Mouse (Mus musculus): ENCODE results near the gene Pik3cd. TPM values are rescaled to one million over a fixed set of nuclear protein-coding genes. Genes with fewer than 3 reads are reported as not detected.

The Pik3cd gene
- polyA plus RNA-seq, 1 experiment from 2014 or later = 14.2 TPM

DNA sequence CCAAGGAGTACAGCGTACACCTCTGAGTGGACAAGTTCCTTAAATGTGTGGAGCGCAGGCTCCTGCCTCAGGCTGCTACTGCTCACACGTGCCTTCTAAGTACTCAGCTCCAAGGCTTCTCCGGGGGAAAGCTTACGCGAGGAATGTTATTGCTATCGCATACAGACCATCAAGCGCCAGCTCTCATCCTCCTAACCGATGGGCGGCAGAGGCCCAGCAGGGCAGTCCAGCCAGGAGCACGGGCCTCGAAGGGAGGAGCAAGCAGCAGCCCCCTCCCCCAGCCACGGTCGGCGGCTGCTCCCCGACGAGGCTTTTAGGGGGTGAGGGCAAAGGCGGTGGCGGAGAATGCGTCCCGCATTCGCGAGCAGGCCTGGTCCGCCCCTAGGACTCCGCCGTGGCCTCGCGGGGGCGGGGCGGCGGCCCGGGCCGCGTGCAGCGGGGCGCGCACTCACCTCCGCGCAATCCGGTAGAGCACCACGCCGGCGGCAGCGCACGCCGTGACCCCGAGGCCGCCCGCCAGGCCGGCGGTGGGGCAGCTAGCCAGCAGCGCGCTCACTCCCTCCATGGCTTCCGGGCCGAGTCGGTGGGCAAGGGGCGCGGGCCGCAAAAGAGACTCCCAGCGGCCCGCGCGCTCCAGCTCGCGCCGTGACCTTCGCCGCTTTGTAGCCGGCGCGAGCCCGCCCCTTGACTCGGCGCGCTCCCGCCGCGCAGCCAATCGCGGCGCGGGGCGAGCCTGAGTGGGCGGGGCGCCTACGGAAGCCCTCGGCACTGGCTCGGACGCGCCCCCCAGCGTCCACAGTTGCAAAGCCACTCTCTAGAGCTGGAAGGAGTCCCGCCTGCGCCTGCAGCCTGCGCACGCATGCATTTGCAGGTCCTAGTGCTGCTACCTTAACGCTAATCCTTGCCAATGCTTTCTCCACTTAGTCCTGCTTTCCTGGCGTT is 35.3 kb upstream of the Pik3cd start, which contains the start of gene Tmem201:
Tmem201 (minus strand) TSS at position 662 of the 942 bp plus-strand sequence.
- Histone ChIP-seq H3K36me3 (ENCODE audit: control insufficient read depth, insufficient read depth, low read length) (peaks cover 7% of the 10 kb centered on the region), H3K4me3 (replicated peaks; ENCODE audit: low read depth, low read length) (peak within 1 kb of the TSS; percentile 88), H3K9me3 (ENCODE audit: control insufficient read depth, low read length) (no peaks in the 10 kb centered on the region), H3K27ac (replicated peaks; ENCODE audit: low read depth, low read length) (peak within 1 kb of the TSS; percentile 81), H3K4me1 (ENCODE audit: control insufficient read depth, insufficient read depth, low read length) (peaks cover 44% of the 10 kb centered on the region), H3K9ac (replicated peaks; ENCODE audit: low read length) (peak within 1 kb of the TSS; percentile 85), H3K4me2 (ENCODE audit: low read length) (peak within 1 kb of the TSS; percentile 96), H3K27me3 (ENCODE audit: control insufficient read depth, insufficient read depth, low read length) (no peaks in the 10 kb centered on the region)
- WGBS = under 1% methylated on average over 89 of the region's 97 CpGs
- ATAC-seq (ENCODE audit: low FRiP score, low TSS enrichment) (peak; percentile 91), DNase-seq (peak; percentile 99)

DNA sequence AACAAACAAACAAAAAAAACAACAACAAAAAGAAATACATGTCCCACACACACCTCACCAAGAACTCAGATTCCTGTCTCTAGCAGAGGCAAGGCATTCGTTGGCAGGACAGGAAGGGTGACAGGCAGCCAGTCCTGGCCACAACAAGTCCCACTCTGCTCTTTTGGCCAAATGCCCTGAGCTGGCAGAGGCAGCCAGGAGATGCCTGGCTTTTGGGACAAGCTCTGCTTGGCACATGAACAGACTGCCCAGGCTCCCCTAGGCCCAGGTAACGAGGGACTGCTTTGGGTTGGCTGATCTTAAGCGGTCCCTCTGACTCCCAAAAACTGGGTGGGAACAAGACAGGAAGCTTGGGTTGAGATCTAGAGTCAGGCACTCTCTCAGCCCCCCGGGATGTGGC is 34.2 kb upstream of the Pik3cd start:
- no peak overlapping the region for H3K27ac ChIP-seq (replicated peaks; ENCODE audit: low read depth, low read length)
- no peaks in the 10 kb centered on the region for H3K27me3 ChIP-seq (ENCODE audit: control insufficient read depth, insufficient read depth, low read length)
- peaks cover 44% of the 10 kb centered on the region for H3K4me1 ChIP-seq (ENCODE audit: control insufficient read depth, insufficient read depth, low read length)
- peak overlapping the region; percentile 85 for H3K9ac ChIP-seq (replicated peaks; ENCODE audit: low read length)
- peaks cover 5% of the 10 kb centered on the region; the same call in 1 of the 2 replicates for H3K36me3 ChIP-seq (ENCODE audit: control insufficient read depth, insufficient read depth, low read length)
- H3K9me3 ChIP-seq (ENCODE audit: control insufficient read depth, low read length) = no peaks in the 10 kb centered on the region
- DNase-seq (peak; percentile 53), ATAC-seq (ENCODE audit: low FRiP score, low TSS enrichment) (no peak)
- 56% methylated on average over 4 of the region's 4 CpGs for WGBS
- H3K4me3 ChIP-seq (replicated peaks; ENCODE audit: low read depth, low read length) = peak overlapping the region; percentile 88
- H3K4me2 ChIP-seq (ENCODE audit: low read length) = peak overlapping the region; percentile 96

DNA sequence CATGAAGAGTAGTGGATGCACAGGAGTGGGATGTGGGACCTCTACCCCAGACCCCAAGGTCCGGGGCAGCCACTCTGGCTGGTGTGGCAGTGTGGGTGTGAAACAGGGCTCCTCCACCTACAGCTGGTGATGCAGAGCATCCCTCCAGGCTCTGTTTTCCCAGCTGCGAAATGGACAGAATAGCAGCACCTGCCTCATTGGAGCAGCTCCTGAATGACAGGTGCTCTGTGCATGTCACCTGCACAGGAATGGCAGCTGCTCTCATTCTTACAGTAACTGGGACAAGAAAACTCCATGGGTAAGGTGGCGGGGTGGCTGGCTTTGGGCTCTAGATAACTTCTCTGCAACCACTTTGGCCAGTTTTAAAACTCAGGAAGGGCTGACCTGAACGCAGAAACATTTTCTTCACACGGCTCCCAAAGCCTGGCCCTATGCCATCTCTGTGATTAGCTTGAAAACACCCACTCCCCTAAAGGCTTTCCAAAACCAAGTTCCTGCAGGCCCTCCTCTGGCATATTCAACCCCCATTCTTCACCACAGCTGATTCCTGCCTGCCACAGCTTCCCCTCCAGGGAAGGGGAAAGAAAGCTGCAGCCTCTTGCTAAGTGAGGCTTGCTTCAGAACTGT is 33.4 kb upstream of the Pik3cd start:
- no peak for DNase-seq
- peaks cover 44% of the 10 kb centered on the region for H3K4me1 ChIP-seq (ENCODE audit: control insufficient read depth, insufficient read depth, low read length)
- H3K27ac ChIP-seq (replicated peaks; ENCODE audit: low read depth, low read length) = no peak overlapping the region
- H3K9ac ChIP-seq (replicated peaks; ENCODE audit: low read length) = peak overlapping the region; percentile 24; the same call in 1 of the 2 replicates
- 84% methylated on average over 5 of the region's 5 CpGs for WGBS
- H3K9me3 ChIP-seq (ENCODE audit: control insufficient read depth, low read length) = no peaks in the 10 kb centered on the region
- peaks cover 7% of the 10 kb centered on the region for H3K36me3 ChIP-seq (ENCODE audit: control insufficient read depth, insufficient read depth, low read length)
- H3K27me3 ChIP-seq (ENCODE audit: control insufficient read depth, insufficient read depth, low read length) = no peaks in the 10 kb centered on the region
- no peak overlapping the region for H3K4me3 ChIP-seq (replicated peaks; ENCODE audit: low read depth, low read length)
- H3K4me2 ChIP-seq (ENCODE audit: low read length) = peak overlapping the region; percentile 96
- no peak for ATAC-seq (ENCODE audit: low FRiP score, low TSS enrichment)

DNA sequence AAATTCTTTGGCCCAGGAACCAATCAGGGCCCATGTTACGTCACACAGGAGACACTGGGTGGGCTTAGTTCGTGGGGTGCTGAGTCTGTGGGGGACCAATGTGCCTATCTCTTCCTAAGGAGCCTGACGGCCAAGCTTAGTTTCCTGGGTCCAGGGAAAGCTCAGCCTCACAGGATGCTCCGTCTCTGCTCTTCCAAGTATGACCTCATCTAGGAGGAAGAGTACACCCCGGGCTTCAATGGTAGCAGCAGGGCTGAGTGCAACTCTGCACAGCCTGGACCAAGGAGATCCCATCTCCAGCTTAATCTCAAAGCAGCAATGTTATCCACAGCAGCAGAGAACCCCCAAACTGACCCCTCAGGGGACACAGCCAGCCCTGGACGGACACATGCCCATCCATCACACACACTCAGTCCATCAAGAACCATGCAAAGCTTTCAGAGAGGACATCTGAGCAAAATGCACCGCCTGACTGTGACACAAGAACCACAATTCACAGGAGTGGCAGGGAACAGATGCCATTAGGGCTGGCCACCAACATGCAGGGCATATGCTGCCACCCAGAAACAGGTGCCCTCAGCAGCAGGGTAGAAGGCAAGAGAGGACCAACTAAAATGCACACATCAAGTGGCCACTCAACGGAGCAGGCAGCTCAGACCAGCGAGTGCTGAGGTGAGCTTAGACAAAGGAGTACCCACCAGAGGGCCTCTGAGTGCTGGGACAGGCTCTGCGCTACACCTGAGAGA is 32.5 kb upstream of the Pik3cd start:
- Histone ChIP-seq H3K9ac (replicated peaks; ENCODE audit: low read length) (peak overlapping the region; percentile 26; the same call in 1 of the 2 replicates), H3K4me3 (replicated peaks; ENCODE audit: low read depth, low read length) (no peak overlapping the region), H3K4me1 (ENCODE audit: control insufficient read depth, insufficient read depth, low read length) (peaks cover 44% of the 10 kb centered on the region), H3K27ac (replicated peaks; ENCODE audit: low read depth, low read length) (no peak overlapping the region), H3K27me3 (ENCODE audit: control insufficient read depth, insufficient read depth, low read length) (no peaks in the 10 kb centered on the region), H3K4me2 (ENCODE audit: low read length) (no peak overlapping the region), H3K36me3 (ENCODE audit: control insufficient read depth, insufficient read depth, low read length) (peaks cover 14% of the 10 kb centered on the region), H3K9me3 (ENCODE audit: control insufficient read depth, low read length) (no peaks in the 10 kb centered on the region)
- 85% methylated on average over 10 of the region's 10 CpGs for WGBS
- DNase-seq = no peak
- no peak for ATAC-seq (ENCODE audit: low FRiP score, low TSS enrichment)

DNA sequence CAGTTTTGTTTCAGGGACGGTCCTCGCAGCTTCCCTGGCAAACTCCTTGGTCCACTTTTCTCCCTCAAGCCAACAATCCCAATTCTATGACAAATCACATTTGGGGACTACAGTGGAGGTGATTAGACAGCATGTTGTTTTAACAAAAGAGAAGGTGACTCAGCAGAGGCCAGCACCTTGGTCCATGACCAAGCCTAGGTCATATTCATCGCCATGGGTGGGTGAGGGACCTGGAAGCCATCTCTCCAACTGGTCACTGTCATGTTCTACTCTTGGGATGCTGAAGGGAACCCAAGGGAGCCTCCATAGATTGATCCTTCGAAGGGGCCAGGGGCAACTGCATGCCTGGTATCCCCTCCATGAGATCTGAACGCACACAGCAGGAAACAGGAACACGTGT is 31.9 kb upstream of the Pik3cd start:
- H3K27ac ChIP-seq (replicated peaks; ENCODE audit: low read depth, low read length) = peak overlapping the region; percentile 74; the same call in 1 of the 2 replicates
- WGBS = 89% methylated on average over 6 of the region's 6 CpGs
- H3K4me2 ChIP-seq (ENCODE audit: low read length) = peak overlapping the region; percentile 29
- H3K9me3 ChIP-seq (ENCODE audit: control insufficient read depth, low read length) = no peaks in the 10 kb centered on the region
- peaks cover 44% of the 10 kb centered on the region for H3K4me1 ChIP-seq (ENCODE audit: control insufficient read depth, insufficient read depth, low read length)
- no peak overlapping the region for H3K4me3 ChIP-seq (replicated peaks; ENCODE audit: low read depth, low read length)
- peaks cover 20% of the 10 kb centered on the region for H3K36me3 ChIP-seq (ENCODE audit: control insufficient read depth, insufficient read depth, low read length)
- no peaks in the 10 kb centered on the region for H3K27me3 ChIP-seq (ENCODE audit: control insufficient read depth, insufficient read depth, low read length)
- no peak for DNase-seq
- H3K9ac ChIP-seq (replicated peaks; ENCODE audit: low read length) = no peak overlapping the region
- no peak for ATAC-seq (ENCODE audit: low FRiP score, low TSS enrichment)

DNA sequence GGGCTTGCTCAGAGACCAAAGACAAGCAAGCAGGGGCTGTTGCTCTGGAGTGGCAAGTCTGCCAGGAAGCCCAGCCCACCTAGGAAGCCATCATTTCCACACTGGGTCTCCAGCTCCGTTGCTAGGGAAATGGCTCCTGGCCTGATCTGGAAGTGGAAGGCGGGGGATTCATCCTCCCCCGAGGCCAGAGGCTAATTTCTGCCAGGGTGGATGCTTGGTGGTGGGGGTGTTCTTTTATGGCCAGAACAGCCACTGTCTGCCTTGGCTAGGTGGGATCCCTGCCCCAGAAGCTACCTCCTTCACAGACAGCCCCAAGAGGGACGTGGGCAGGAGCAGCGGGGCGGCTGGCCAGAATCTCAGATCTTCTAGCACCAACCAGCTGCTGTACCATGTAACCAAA is 31.4 kb upstream of the Pik3cd start:
- 43% methylated on average over 6 of the region's 6 CpGs for WGBS
- peaks cover 44% of the 10 kb centered on the region for H3K4me1 ChIP-seq (ENCODE audit: control insufficient read depth, insufficient read depth, low read length)
- no peaks in the 10 kb centered on the region for H3K27me3 ChIP-seq (ENCODE audit: control insufficient read depth, insufficient read depth, low read length)
- peak; percentile 67 for DNase-seq
- no peak overlapping the region; the same call in 1 of the 2 replicates for H3K9ac ChIP-seq (replicated peaks; ENCODE audit: low read length)
- H3K36me3 ChIP-seq (ENCODE audit: control insufficient read depth, insufficient read depth, low read length) = peaks cover 25% of the 10 kb centered on the region
- H3K9me3 ChIP-seq (ENCODE audit: control insufficient read depth, low read length) = no peaks in the 10 kb centered on the region
- no peak for ATAC-seq (ENCODE audit: low FRiP score, low TSS enrichment)
- peak overlapping the region; percentile 74 for H3K27ac ChIP-seq (replicated peaks; ENCODE audit: low read depth, low read length)
- peak overlapping the region; percentile 29 for H3K4me2 ChIP-seq (ENCODE audit: low read length)
- no peak overlapping the region for H3K4me3 ChIP-seq (replicated peaks; ENCODE audit: low read depth, low read length)

DNA sequence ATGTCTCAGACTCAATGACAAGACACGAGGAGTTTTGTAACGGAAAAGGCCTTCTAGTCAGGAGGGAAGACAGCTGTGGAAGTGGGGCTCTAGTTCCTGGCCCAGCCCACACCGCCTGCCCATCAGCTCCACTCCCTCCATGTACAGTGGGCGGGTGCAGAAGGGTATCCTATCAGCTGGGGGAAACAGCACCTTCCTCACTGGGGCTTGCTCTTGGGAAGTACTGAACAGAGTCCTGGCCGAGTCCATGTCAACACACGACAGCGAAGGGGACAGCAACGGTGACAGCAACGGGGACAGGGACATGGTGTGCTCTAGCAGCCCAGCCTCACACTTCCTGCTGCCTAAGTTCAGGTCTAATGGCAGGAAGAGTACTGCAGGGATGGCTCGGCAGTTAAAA is 30.4 kb upstream of the Pik3cd start:
- no peaks in the 10 kb centered on the region for H3K9me3 ChIP-seq (ENCODE audit: control insufficient read depth, low read length)
- H3K4me1 ChIP-seq (ENCODE audit: control insufficient read depth, insufficient read depth, low read length) = peaks cover 44% of the 10 kb centered on the region
- DNase-seq (no peak), ATAC-seq (ENCODE audit: low FRiP score, low TSS enrichment) (no peak)
- H3K4me2 ChIP-seq (ENCODE audit: low read length) = no peak overlapping the region
- H3K27me3 ChIP-seq (ENCODE audit: control insufficient read depth, insufficient read depth, low read length) = no peaks in the 10 kb centered on the region
- no peak overlapping the region for H3K9ac ChIP-seq (replicated peaks; ENCODE audit: low read length)
- H3K4me3 ChIP-seq (replicated peaks; ENCODE audit: low read depth, low read length) = no peak overlapping the region
- H3K36me3 ChIP-seq (ENCODE audit: control insufficient read depth, insufficient read depth, low read length) = peaks cover 32% of the 10 kb centered on the region
- 81% methylated on average over 10 of the region's 10 CpGs for WGBS
- H3K27ac ChIP-seq (replicated peaks; ENCODE audit: low read depth, low read length) = no peak overlapping the region

DNA sequence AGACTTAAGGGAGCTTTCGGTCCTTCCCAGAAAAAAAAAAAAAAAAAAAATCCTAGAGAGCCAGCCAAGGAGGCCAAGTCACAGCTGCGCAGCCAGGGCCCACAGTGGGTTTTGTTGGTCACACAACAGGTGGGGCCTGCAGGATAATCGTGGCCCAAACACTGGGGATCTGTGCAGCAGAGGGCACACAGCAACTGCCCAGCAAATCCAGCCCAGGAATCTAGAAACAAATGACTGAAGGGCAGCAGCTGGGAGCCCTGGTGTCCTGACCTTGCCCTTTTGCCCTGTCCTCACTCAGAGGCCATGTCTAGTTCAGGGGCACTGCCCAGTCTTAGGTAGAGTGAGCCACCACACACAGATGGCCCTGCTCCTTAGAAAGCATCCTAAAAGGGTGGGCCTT is 29.9 kb upstream of the Pik3cd start:
- Histone ChIP-seq H3K27ac (replicated peaks; ENCODE audit: low read depth, low read length) (no peak overlapping the region), H3K9ac (replicated peaks; ENCODE audit: low read length) (no peak overlapping the region), H3K9me3 (ENCODE audit: control insufficient read depth, low read length) (no peaks in the 10 kb centered on the region), H3K27me3 (ENCODE audit: control insufficient read depth, insufficient read depth, low read length) (no peaks in the 10 kb centered on the region), H3K4me1 (ENCODE audit: control insufficient read depth, insufficient read depth, low read length) (peaks cover 44% of the 10 kb centered on the region), H3K36me3 (ENCODE audit: control insufficient read depth, insufficient read depth, low read length) (peaks cover 36% of the 10 kb centered on the region), H3K4me3 (replicated peaks; ENCODE audit: low read depth, low read length) (no peak overlapping the region), H3K4me2 (ENCODE audit: low read length) (no peak overlapping the region)
- 88% methylated on average over 3 of the region's 3 CpGs for WGBS
- DNase-seq = no peak
- no peak for ATAC-seq (ENCODE audit: low FRiP score, low TSS enrichment)
